Mouse (Mus musculus): ENCODE results near the gene 2610002M06Rik. TPM values are rescaled to one million over a fixed set of nuclear protein-coding genes. Genes with fewer than 3 reads are reported as not detected.

Gene 2610002M06Rik
- 10 to 100 TPM; 22.3 to 29.2 TPM for polyA plus RNA-seq (2017; shearing (Covaris generic))

GRCm38 (mm10) chrX:107816218-107816554, at the start of gene 2610002M06Rik:
2610002M06Rik (minus strand) TSS chrX:107816334.

GRCm38 (mm10) chrX:107792290-107792689, 23.8 kb downstream of the 2610002M06Rik start, which contains the start of gene Tent5d:
Tent5d (plus strand) TSS chrX:107792590.

Other genes with a start within 250 kb of the 2610002M06Rik start
- gene Tbx22, start 148.4 kb downstream of the 2610002M06Rik start, polyA plus RNA-seq (2017; shearing (Covaris generic)), result not detected
- gene Tent5d, start 23.7 kb downstream of the 2610002M06Rik start, polyA plus RNA-seq (2017; shearing (Covaris generic)), result under 1 TPM in 1 of 2 experiments, not detected in 1; 0.14 TPM
- gene Gm732, start 132.1 kb upstream of the 2610002M06Rik start, polyA plus RNA-seq (2017; shearing (Covaris generic)), result not detected